Mouse (Mus musculus) left cerebral cortex, postnatal 4 days (tissue): ENCODE results near the gene Zfp933. TPM values are rescaled to one million over a fixed set of nuclear protein-coding genes. Genes with fewer than 3 reads are reported as not detected.
"Not testable (repeated sequence)": the region's sequence is repeated elsewhere in the genome, so short reads cannot be mapped to it uniquely, and the experiment has no call there.

Experiments used
- DNase-seq: peaks from one replicate; pipeline ENCODE4 v3.0.0-alpha.2; 2022
- intact Hi-C: fragments of 180-260 bp; cut with DNase I; formaldehyde crosslinking; loops from one replicate; pipeline ENCODE4 v1.15.1; 2025
- total RNA-seq, 2 experiments: library from RNA; stranded (reverse); gene quantifications; 2 replicates each; pipeline ENCODE4 v1.2.3; 2021

Zfp933 gene
- total RNA-seq, 2 experiments from 2014 or later, result 19.2 to 20.0 TPM

GRCm38 (mm10) chr4:147866056-147866455 is 17.9 kb upstream of the Zfp933 start:
- no peak for DNase-seq
- intact Hi-C loops, result no loop called here

DNA sequence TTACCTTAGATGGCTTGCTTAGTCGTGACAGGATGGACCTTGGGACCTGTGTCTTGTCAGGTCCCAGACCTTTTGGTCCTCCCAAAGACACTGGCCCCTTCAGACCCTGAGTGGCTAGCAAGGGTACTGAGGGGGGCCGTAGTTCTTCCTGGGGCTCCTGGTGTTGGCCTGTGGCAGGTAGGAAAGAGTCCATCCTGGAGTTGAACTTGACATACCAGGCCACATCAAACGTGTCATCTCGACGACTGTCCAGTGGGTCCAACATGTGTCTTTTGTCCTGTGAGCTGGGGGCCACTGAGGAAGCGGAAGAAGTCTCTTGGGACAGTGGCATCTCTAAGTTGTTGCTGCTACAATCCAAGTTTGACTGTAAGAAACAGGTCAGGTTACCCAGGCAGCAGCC is 17.5 kb upstream of the Zfp933 start:
- intact Hi-C loops, result no loop called here
- no peak for DNase-seq

GRCm38 (mm10) chr4:147862051-147862450 is 13.9 kb upstream of the Zfp933 start:
- intact Hi-C loops, result no loop called here
- no peak for DNase-seq

DNA sequence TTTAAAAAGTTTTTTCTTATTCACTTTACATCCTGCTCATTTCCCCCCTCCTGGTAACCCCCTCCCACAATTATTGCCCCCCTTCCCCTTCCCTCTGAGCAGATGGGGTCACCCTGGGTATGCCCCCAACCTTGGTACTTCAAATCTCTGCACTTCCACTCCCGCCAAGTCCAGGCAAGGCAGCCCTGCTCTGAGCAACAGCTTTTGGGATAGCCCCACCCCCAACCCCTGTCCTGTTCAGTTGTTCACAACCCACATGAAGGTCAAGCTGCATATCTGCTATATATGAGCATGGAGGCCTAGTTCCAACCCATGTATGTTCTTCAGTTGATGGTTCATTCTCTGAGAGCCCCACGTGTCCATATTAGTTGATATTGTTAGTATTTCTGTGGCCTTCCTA is 2.6 kb upstream of the Zfp933 start:
- no peak for DNase-seq
- intact Hi-C loops, result no loop called here

DNA sequence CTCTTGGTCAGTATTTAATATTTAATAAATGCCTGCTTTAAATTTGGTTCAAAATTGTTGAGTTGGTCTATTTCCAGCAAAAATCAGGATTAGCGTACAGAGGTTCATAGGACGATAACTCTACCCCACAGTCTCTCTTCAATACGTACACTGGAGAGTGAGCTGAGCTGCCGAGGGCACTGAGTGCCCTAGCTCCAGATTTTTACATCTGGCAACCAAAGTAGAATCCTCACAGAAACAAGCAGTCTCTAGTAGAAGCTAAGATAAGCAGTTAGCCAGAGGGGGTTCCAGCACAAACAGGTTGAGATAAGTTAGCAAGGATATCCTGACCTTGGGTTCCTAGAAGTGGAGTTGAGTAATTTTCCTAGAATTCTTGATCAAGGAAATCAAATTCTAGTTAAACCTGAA is 422 bp upstream of the Zfp933 start:
- intact Hi-C loops, result no loop called here
- DNase-seq, result no peak

- intact Hi-C loops, result no loop called here
These were observed 5.3 kb downstream of the Zfp933 start for GRCm38 (mm10) chr4:147842871-147843270.

GRCm38 (mm10) chr4:147839282-147839681 is 8.9 kb downstream of the Zfp933 start:
- intact Hi-C loops, DNase-seq: not testable (repeated sequence)

More at GRCm38 (mm10) chr4:147842871-147843270, 5.3 kb downstream of the Zfp933 start:
- no peak for DNase-seq

DNA sequence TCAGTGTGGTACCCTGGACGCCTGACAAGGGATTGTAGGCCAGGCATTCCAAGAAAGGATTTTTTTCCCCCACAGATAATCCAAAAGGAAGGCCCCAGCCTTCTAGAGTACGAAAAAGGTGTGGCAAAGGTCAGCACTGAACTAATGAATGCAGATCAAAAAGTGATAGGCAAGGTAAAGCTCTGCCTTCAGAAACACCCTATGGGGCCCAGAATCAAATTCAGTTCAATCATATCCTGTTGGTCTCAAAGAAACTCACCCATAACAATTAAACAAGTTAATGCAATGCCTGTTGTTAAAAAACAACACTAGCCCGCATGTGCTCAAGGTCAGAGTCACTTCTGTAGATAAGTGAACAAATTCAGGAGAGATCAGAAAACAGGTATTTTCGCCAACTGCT is 23.8 kb downstream of the Zfp933 start:
- DNase-seq, result no peak
- intact Hi-C loops, result no loop called here

DNA sequence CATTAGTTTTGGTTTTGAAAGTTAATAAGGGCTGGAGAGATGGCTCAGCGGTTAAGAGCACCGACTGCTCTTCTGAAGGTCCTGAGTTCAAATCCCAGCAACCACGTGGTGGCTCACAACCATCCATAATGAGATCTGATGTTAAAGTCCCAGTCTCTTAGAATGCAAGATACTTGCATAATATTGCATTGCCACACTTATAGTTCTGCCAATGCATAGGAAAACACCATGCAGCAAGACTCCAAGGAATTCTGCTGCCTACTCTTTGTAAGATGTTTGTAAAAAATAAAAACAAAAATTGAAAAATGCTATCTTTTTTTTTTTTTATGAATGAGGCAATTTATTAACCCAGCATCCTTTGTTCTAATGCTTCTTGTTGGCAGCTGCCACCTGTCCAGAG is 26.8 kb downstream of the Zfp933 start:
- intact Hi-C loops, DNase-seq: not testable (repeated sequence)

DNA sequence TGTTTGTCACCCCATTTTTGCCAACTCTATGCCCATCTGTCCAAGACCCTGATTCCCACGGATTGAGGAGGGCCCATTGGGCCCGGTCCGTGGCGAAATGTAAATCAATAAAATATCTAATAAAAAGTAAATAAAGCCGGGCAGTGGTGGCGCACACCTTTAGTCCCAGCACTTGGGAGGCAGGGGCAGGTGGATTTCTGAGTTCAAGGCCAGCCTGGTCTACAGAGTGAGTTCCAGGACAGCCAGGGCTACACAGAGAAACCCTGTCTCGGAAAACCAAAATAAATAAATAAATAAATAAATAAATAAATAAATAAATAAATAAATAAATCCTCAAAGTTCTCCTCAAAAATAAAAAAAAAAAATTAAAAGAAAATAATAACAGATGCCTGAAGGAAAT is 28.5 kb downstream of the Zfp933 start:
- DNase-seq, intact Hi-C loops: not testable (repeated sequence)

DNA sequence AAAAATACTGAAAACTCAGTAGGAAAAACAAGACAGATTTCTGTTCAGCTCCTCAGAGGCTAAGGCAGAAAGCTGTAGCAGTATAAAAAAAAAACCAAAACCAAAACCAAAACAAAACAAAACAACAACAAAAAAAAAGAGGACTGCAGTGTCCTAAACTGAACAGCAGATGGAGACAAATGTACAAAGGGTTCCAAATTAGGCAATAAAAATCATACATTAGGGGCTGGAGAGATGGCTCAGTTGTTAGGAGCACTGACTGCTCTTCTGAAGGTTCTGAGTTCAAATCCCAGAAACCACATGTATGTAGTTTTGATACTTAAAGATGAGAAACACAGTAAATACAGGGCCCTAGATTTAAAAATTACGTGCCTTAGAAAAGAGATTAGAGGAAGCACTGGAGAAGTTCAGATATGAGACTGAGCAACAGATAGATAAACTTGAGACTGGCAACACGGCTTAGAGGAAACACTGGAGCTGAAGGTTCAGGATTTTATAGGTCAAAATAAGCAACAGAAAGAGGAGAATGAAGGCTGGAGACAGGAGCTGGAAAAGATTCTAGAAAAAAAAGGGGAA is 33.5 kb downstream of the Zfp933 start:
- no peak for DNase-seq
- intact Hi-C loops, result no loop called here

GRCm38 (mm10) chr4:147813249-147813765 is 34.9 kb downstream of the Zfp933 start:
- DNase-seq, result no peak
- intact Hi-C loops, result no loop called here

DNA sequence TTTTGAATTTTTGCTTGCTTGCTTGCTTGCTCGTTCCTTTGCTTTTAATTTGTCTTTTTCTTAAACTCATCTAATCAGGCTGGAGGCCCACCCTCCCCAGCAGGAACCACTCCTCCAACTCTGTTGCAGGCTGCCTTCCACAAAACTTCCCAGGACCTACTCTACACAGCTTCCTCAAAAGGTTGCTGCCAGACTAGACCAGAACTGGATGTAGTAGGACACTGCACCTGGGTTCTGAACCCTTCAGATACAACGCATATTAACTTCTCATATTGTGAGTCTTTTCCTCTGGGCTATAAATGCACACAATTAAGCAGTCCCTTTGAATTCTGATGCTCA is 38.2 kb downstream of the Zfp933 start:
- DNase-seq, intact Hi-C loops: not testable (repeated sequence)

- intact Hi-C loops, DNase-seq: not testable (repeated sequence)
These were observed 38.7 kb downstream of the Zfp933 start, which contains the start of gene Zfp984 for GRCm38 (mm10) chr4:147809292-147809965. Zfp984 (minus strand) TSS chr4:147809788.

GRCm38 (mm10) chr4:147808483-147808882 is 39.7 kb downstream of the Zfp933 start:
- intact Hi-C loops, DNase-seq: not testable (repeated sequence)

- intact Hi-C loops, DNase-seq: not testable (repeated sequence)
These were observed 52.9 kb downstream of the Zfp933 start for GRCm38 (mm10) chr4:147795308-147795707.

DNA sequence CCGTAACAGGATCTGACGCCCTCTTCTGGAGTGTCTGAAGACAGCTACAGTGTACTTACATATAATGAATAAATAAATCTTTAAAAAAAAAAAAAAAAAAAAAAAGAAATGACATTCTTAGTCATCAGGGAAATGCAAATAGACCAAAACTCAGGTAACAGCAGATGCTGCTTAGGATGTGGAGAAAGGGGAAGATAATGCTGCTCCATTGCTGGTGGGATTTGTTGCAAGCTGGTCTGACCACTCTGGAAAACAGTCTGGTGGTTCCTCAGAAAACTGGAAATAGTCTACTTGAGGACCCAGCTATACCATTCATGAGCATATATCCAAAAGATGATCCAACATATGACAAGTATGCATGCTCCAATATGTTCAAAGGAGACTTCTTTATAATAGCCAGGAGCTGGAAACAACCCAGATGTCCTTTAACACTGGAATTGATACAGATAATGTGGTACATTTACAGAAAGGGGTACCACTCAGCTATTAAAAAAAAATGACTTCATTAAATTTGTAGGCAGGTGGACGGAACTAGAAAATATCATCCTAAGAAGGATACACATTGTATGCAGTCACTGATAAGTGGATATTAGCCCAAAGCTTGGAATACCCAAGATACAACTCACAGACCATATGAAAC is 54.0 kb downstream of the Zfp933 start:
- DNase-seq, intact Hi-C loops: not testable (repeated sequence)

DNA sequence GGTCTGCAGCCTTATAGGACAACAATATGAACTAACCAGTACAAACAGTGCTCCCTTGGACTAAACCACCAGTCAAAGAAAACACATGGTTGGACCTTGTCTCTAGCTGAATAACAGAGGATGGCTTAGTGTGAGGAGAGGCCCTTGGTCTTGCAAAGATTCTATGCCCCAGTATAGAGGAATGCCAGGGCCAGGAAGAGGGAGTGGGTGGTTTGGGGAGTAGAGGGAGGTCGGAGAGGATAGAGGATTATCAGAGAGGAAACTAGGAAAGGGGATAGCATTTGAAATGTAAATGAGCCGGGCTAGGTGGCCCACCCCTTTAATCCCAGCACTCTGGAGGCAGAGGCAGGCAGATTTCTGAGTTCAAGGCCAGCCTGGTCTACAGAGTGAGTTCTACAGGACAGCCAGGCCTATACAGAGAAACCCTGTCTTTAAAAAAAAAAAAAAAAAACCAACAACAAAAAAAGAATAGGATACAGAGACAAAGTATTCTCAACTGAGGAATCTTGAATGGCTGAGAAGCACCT is 54.7 kb downstream of the Zfp933 start:
- intact Hi-C loops, result not testable (repeated sequence)

DNA sequence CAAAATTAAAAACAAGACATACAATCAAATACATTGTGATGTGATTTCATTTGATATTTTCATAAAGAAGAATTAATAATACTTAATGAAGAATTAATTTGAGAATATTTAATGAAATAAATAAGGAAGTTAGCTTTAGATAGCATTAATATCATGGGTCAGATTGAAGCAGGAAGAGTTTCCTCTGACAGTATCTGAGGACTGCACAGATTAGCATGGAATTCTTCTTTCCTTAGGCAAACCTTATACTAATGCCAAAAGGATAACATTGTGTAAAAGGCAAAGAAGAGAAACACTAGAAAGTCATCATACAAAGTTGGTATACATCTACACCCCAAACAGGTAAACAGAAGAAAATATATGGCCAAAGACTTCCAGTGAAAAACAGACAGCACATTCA is 56.4 kb downstream of the Zfp933 start:
- intact Hi-C loops, result not testable (repeated sequence)

More for the DNA sequence above, 54.7 kb downstream of the Zfp933 start:
- not testable (repeated sequence) for DNase-seq

More for the DNA sequence above, 56.4 kb downstream of the Zfp933 start:
- not testable (repeated sequence) for DNase-seq
